Mouse (Mus musculus): ENCODE measurements at regions not wholly inside any gene's neighbourhood (a gene's known extent, or its start where the extent isn't known, plus 50 kb on each side); places are given as distances from the start of the nearest gene placed in this dataset.

DNA sequence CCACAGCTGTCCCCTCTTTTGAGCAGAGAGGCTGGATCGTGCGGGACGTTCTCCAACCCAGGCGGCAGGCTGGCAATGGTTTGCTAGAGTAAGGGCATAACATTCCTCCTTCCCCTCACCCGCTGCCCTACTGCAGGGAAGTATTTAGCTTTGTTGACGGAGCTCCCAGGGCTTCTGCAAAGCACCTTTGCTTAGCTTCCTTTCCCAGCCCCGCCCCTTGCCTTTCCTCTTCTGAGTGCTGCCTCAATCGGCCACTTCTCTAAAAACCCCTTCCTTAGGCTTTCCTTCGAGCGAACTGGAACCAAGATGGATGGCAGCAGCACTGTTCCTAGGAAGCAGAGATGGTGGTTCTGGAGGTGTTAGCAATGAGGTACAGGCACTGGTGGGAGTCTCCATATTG, 183.2 kb upstream of the Adgrl2 start:
- Histone ChIP-seq H3K4me3 (replicated peaks) (no peak overlapping the region), H3K9ac (no peak overlapping the region), H3K4me2 (replicated peaks) (peak overlapping the region; percentile 25; the same call in 1 of the 2 replicates), H3K4me1 (replicated peaks) (peaks cover 8% of the 10 kb centered on the region; the same call in 1 of the 2 replicates), H3K9me3 (no peaks in the 10 kb centered on the region), H3K27me3 (replicated peaks) (no peaks in the 10 kb centered on the region), H3K27ac (no peak overlapping the region), H3K36me3 (no peaks in the 10 kb centered on the region)
- no peak for ATAC-seq
- 36% methylated on average over 10 of the region's 10 CpGs for WGBS

DNA sequence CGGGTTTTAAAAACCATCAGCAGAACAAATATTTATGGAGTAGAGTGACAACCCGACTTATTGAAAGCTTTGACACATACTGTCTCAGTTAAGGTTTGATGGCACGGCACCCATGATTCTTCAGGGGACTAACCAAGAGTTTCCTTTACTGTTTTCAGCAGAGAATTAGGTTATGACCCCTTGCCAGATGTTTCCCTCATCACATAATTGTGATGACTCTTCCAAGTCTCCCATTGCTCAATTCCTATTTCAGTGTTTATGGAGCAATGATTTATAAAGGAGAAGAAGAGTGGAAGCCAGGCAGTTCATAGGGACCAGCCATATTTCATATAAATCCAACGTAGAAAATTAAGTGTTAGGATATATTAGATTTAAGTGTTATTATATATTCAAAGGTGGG, 181.4 kb upstream of the Adgrl2 start:
- no peak overlapping the region for H3K9ac ChIP-seq
- H3K36me3 ChIP-seq: no peaks in the 10 kb centered on the region
- no peak overlapping the region for H3K27ac ChIP-seq
- no peak for ATAC-seq
- no peaks in the 10 kb centered on the region for H3K9me3 ChIP-seq
- no peak overlapping the region for H3K4me2 ChIP-seq (replicated peaks)
- H3K4me3 ChIP-seq (replicated peaks): no peak overlapping the region
- WGBS: 58% methylated on average over 4 of the region's 4 CpGs
- H3K4me1 ChIP-seq (replicated peaks): peaks cover 6% of the 10 kb centered on the region; the same call in 1 of the 2 replicates
- H3K27me3 ChIP-seq (replicated peaks): no peaks in the 10 kb centered on the region

DNA sequence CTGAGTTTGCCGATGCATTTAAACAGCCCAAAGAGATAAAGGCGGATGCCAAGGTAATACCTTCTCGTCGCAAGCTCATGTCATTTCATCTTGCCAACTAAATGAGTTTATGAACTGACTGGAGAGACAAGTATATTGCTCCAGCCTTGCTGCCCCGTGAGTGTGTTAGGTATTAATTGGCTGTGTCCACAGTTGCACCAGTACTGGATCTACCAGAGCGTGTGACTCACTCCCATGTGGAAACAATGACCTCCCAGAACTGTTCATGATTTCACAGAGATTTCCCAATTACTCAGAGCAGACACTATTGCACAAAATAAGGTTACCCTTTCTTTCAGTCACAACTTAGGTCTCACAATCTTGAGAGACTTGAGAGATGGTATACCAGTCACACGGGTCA, 179.8 kb upstream of the Adgrl2 start:
- Histone ChIP-seq H3K27me3 (replicated peaks) (no peaks in the 10 kb centered on the region), H3K27ac (no peak overlapping the region), H3K9ac (no peak overlapping the region), H3K4me1 (replicated peaks) (peaks cover 6% of the 10 kb centered on the region; the same call in 1 of the 2 replicates), H3K9me3 (no peaks in the 10 kb centered on the region), H3K4me3 (replicated peaks) (no peak overlapping the region), H3K36me3 (no peaks in the 10 kb centered on the region), H3K4me2 (replicated peaks) (no peak overlapping the region)
- peak; percentile 52 for ATAC-seq
- 73% methylated on average over 7 of the region's 7 CpGs for WGBS

DNA sequence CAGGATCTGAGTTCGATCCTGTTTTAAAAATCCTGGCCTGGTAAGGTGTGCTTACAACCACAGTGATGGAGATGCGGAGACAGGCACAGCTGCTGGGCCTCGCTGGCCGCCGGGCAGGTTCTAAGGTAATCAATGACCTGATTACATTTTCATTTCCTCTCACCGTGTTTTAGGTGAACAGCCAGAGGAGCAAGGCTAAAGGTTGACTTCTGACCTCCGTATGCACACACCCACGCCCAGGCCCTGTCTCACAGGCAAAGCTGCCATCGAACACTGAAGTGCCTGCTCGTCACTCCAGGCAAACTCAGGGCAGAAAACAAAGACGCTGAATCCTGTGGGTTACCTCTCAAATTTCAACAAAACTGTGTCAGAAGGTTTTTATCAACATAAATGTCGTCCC, 179.1 kb upstream of the Adgrl2 start:
- Histone ChIP-seq H3K4me3 (replicated peaks) (no peak overlapping the region), H3K36me3 (no peaks in the 10 kb centered on the region), H3K4me1 (replicated peaks) (peaks cover 6% of the 10 kb centered on the region; the same call in 1 of the 2 replicates), H3K27ac (no peak overlapping the region), H3K27me3 (replicated peaks) (no peaks in the 10 kb centered on the region), H3K9ac (no peak overlapping the region), H3K4me2 (replicated peaks) (no peak overlapping the region), H3K9me3 (no peaks in the 10 kb centered on the region)
- WGBS: 53% methylated on average over 12 of the region's 12 CpGs
- ATAC-seq: peak; percentile 66

DNA sequence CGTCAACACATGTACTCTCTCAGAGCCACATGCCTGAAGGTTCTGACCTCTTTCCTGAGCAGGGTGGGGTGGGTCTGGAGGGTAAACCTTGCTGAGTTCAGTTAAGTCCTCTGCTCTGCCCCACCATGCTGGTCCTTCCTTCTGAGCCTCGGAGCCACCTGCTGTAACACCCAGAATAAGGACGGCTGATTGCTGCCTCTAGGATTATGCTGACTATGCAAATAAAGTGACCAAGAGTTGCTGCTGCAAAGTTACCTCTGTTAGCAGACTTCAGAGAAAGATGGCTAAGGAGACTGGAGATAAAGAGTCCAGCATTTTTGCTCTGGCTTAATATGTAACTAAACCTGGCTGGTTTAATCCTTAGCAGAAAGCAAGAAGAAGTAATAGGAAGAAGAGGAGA, 177.6 kb upstream of the Adgrl2 start:
- no peak overlapping the region for H3K4me3 ChIP-seq (replicated peaks)
- 53% methylated on average over 3 of the region's 3 CpGs for WGBS
- no peaks in the 10 kb centered on the region for H3K36me3 ChIP-seq
- H3K4me2 ChIP-seq (replicated peaks): no peak overlapping the region
- 0 out of 2 replicates have a peak overlapping the region, but pooled peaks have one; percentile 23 for H3K27ac ChIP-seq
- H3K27me3 ChIP-seq (replicated peaks): no peaks in the 10 kb centered on the region
- H3K4me1 ChIP-seq (replicated peaks): 0 out of 2 replicates have a peak, but pooled peaks cover 2% of the 10 kb centered on the region
- H3K9ac ChIP-seq: no peak overlapping the region
- peak; percentile 74 for ATAC-seq
- no peaks in the 10 kb centered on the region for H3K9me3 ChIP-seq

DNA sequence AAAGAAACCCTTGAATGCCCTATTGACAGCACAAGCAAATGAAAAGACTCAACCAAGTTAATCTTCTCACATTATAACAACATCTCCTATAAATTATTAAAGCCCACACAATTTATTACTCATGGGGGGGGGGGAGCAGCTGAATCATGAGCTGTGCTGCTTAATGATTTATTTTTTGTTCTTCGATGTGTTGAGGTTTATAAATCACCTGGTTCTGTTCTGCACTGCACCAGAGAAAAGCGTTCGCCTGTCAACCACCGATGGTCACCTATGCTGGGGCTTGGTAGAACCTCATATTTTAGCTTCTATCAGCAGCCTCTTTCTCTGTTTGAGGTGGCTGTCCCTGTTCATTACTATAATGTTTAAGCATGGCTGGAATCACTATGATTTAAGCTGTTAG, 174.4 kb upstream of the Adgrl2 start:
- 77% methylated on average over 4 of the region's 4 CpGs for WGBS
- H3K36me3 ChIP-seq: no peaks in the 10 kb centered on the region
- H3K9ac ChIP-seq: no peak overlapping the region
- no peaks in the 10 kb centered on the region for H3K9me3 ChIP-seq
- no peak for ATAC-seq
- H3K4me3 ChIP-seq (replicated peaks): no peak overlapping the region
- H3K4me1 ChIP-seq (replicated peaks): 0 out of 2 replicates have a peak, but pooled peaks cover 2% of the 10 kb centered on the region
- H3K27ac ChIP-seq: no peak overlapping the region
- H3K27me3 ChIP-seq (replicated peaks): no peaks in the 10 kb centered on the region
- no peak overlapping the region for H3K4me2 ChIP-seq (replicated peaks)

DNA sequence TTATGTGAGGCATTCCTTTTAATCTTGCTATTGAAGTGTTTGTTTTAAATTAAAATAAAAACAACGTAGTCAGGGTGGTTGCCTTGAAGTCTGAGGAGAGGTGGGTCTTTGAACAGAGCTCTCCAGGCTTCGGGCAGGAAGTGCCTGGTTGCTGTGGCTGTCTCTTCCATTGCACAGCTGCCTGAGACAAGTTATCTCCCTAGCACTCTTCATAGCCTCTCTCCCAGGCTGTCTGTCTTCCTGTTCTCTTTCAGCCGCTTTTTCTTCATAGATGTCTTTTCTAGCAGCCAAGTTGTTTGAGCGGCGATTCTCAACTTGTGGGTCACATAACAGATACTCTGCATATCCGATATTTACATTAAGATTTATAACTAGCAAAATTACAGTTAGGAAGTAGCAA, 173.2 kb upstream of the Adgrl2 start:
- no peak overlapping the region for H3K9ac ChIP-seq
- no peak overlapping the region for H3K27ac ChIP-seq
- WGBS: 59% methylated on average over 6 of the region's 6 CpGs
- H3K4me3 ChIP-seq (replicated peaks): no peak overlapping the region
- H3K4me1 ChIP-seq (replicated peaks): 0 out of 2 replicates have a peak, but pooled peaks cover 2% of the 10 kb centered on the region
- H3K9me3 ChIP-seq: no peaks in the 10 kb centered on the region
- H3K4me2 ChIP-seq (replicated peaks): no peak overlapping the region
- H3K27me3 ChIP-seq (replicated peaks): no peaks in the 10 kb centered on the region
- H3K36me3 ChIP-seq: no peaks in the 10 kb centered on the region
- ATAC-seq: no peak

DNA sequence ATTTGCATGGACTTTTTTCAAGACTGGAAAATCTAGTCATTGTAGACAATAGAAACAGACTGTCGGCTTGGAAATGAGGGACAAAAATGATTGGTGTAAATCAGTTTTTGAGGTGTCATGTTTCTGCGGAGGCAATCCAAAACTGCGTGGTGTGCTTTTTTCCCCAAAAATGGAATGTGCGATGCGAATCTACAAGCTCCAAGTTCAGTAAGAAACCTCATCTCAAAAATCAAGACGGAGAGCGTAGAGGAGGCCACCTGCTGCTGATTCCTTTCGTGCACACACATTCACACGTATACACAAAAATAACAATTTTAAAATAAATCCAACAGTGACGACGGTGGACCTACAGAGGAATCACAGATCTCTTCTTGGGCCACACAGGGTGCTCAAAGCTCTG, 170.5 kb upstream of the Adgrl2 start:
- ATAC-seq: no peak
- H3K4me3 ChIP-seq (replicated peaks): no peak overlapping the region
- H3K9ac ChIP-seq: no peak overlapping the region
- H3K9me3 ChIP-seq: no peaks in the 10 kb centered on the region
- no peaks in the 10 kb centered on the region for H3K4me1 ChIP-seq (replicated peaks)
- WGBS: 88% methylated on average over 11 of the region's 11 CpGs
- no peaks in the 10 kb centered on the region for H3K27me3 ChIP-seq (replicated peaks)
- H3K4me2 ChIP-seq (replicated peaks): no peak overlapping the region
- no peaks in the 10 kb centered on the region for H3K36me3 ChIP-seq
- H3K27ac ChIP-seq: no peak overlapping the region

DNA sequence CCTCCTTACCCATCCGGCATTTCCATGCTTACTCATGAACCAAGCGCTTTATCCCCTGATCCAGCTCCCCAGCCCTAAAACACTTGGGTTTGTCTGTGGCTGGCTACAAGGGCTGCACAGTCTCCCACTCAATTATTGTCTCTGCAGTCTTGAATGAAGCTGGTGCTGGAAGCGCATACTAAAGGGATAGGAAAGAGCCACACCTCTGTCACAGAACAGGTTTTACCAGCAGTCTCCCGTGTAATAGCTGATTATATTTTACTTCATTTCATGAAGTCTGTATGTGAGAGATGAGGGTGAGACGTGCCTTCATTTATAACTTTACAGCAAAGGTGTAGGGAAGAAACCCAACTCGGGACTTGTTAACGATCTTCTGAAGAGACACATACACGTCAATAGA, 167.0 kb upstream of the Adgrl2 start:
- H3K36me3 ChIP-seq: no peaks in the 10 kb centered on the region
- H3K27me3 ChIP-seq (replicated peaks): no peaks in the 10 kb centered on the region
- no peaks in the 10 kb centered on the region for H3K9me3 ChIP-seq
- ATAC-seq: peak; percentile 73
- H3K27ac ChIP-seq: no peak overlapping the region
- no peak overlapping the region for H3K4me3 ChIP-seq (replicated peaks)
- no peak overlapping the region for H3K9ac ChIP-seq
- H3K4me1 ChIP-seq (replicated peaks): no peaks in the 10 kb centered on the region
- H3K4me2 ChIP-seq (replicated peaks): no peak overlapping the region
- 68% methylated on average over 8 of the region's 8 CpGs for WGBS

DNA sequence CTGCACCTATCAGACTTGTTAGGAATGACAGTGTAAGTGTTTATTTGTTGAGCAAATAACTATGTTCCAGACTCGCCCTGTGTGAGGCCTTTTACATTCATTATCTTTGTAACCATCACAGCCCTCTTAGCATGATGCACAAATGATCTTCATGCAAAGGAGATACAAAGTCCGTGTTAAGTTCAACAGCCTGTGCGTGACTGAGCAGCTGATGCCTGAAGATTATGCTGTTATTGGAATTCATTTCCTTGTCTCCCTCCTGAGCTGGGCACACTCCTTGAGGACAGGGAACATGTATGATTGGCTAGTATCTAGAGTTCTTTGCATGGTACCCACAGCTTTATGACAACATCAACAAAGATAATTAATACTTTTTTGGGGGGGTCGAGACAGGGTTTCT, 162.0 kb upstream of the Adgrl2 start:
- Histone ChIP-seq H3K27me3 (replicated peaks) (no peaks in the 10 kb centered on the region), H3K27ac (no peak overlapping the region), H3K4me2 (replicated peaks) (no peak overlapping the region), H3K4me3 (replicated peaks) (no peak overlapping the region), H3K4me1 (replicated peaks) (no peaks in the 10 kb centered on the region), H3K36me3 (no peaks in the 10 kb centered on the region), H3K9ac (no peak overlapping the region), H3K9me3 (no peaks in the 10 kb centered on the region)
- peak; percentile 52 for ATAC-seq
- WGBS: 70% methylated on average over 4 of the region's 4 CpGs

DNA sequence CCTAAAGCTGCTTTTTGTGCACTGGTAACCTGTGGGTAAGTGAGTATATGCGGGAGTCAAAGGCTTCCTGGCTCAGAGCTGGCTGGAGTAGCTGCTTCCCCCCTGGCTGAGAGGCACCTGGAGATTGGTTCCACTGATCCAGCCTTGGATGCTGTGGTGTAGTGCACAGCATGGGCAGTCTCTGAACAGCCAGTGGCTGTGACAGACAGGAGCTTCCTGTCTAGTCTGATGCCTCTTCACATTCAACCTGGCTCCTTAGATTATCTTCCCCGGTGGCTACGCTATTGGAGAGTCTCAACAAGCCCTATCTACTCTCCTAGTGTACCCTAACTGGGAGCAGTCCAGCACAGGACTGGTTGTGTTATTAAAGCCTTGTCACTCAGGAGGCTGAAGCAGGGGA, 160.4 kb upstream of the Adgrl2 start:
- Histone ChIP-seq H3K4me3 (replicated peaks) (no peak overlapping the region), H3K4me2 (replicated peaks) (no peak overlapping the region), H3K4me1 (replicated peaks) (no peaks in the 10 kb centered on the region), H3K9me3 (no peaks in the 10 kb centered on the region), H3K27me3 (replicated peaks) (no peaks in the 10 kb centered on the region), H3K27ac (no peak overlapping the region), H3K9ac (no peak overlapping the region), H3K36me3 (no peaks in the 10 kb centered on the region)
- ATAC-seq: no peak
- 90% methylated on average over 3 of the region's 3 CpGs for WGBS

DNA sequence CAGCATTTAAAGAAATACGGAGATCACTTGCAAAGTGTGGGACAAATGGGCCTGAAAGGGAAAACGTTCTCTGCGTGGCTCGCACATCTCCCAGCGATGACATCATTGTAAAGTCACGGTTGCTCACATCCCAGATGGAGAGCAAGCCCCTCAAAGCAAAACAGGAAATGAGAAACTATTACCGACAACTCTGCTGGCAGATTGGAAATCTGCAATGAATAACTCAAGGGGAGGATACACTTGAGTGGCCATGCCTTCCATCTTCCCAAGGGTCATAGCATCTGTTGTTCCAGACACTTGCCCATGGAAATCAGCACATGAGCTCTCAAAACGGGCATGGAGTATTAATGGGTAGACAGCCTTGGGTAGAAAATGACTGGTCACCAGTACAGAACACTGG, 158.3 kb upstream of the Adgrl2 start:
- 68% methylated on average over 8 of the region's 8 CpGs for WGBS
- Histone ChIP-seq H3K9ac (no peak overlapping the region), H3K36me3 (no peaks in the 10 kb centered on the region), H3K27me3 (replicated peaks) (no peaks in the 10 kb centered on the region), H3K4me2 (replicated peaks) (no peak overlapping the region), H3K9me3 (no peaks in the 10 kb centered on the region), H3K4me1 (replicated peaks) (no peaks in the 10 kb centered on the region), H3K27ac (no peak overlapping the region), H3K4me3 (replicated peaks) (no peak overlapping the region)
- no peak for ATAC-seq

DNA sequence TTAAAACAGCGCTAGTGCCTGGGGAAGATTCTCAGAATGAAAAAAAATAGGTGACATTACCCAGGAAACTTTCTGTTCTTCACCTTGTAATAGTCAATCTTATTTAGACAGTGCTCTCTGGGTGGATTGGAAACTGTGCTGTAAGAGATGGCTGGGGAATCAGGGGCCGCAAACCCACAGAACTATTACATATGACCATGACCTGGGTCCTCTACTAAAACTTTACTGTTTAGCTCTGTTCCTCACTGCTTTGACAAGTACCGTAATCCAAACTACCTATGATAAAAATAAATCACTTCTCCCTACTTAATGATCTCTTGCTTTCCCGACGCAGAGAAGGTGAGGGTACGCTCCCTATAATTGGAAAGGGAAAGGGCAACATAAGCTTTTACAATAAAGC, 157.6 kb upstream of the Adgrl2 start:
- Histone ChIP-seq H3K9me3 (no peaks in the 10 kb centered on the region), H3K4me3 (replicated peaks) (no peak overlapping the region), H3K9ac (no peak overlapping the region), H3K27ac (no peak overlapping the region), H3K27me3 (replicated peaks) (no peaks in the 10 kb centered on the region), H3K4me2 (replicated peaks) (no peak overlapping the region), H3K4me1 (replicated peaks) (no peaks in the 10 kb centered on the region), H3K36me3 (no peaks in the 10 kb centered on the region)
- WGBS: 88% methylated on average over 6 of the region's 6 CpGs
- no peak for ATAC-seq

All from intestine, embryonic 15.5 days (tissue).